Mouse (Mus musculus) spleen, adult 2 months (tissue): ENCODE results near the gene Olfr366. TPM values are rescaled to one million over a fixed set of nuclear protein-coding genes. Genes with fewer than 3 reads are reported as not detected.
"Not testable (repeated sequence)": the region's sequence is repeated elsewhere in the genome, so short reads cannot be mapped to it uniquely, and the experiment has no call there.

Experiments
- DNase-seq, 2 experiments: peaks; one replicate each; pipeline versions ENCODE4 v3.0.0 to v3.0.0-alpha.2; 2012 to 2021; ENCODE audit warnings: low spot score in 2 of 2, low read depth in 1 of 2
- H3K27ac ChIP-seq: fragments of 200-500 bp; 2 replicates; pipeline ENCODE4 v1.5.1; 2012; ENCODE audit warnings: low read length, inconsistent platforms; ENCODE audit not compliant: insufficient read depth
- H3K27me3 ChIP-seq: fragments of 200-500 bp; 2 replicates; pipeline ENCODE4 v1.6.1; 2012; ENCODE audit warnings: mild to moderate bottlenecking, moderate library complexity, low read length, inconsistent platforms; ENCODE audit not compliant: control insufficient read depth, insufficient read depth
- H3K36me3 ChIP-seq: fragments of 200-500 bp; 2 replicates; pipeline ENCODE4 v1.6.1; 2012; ENCODE audit warnings: mild to moderate bottlenecking, low read length, inconsistent platforms; ENCODE audit not compliant: control insufficient read depth, insufficient read depth
- H3K4me1 ChIP-seq: fragments of 200-500 bp; 2 replicates; pipeline ENCODE4 v1.6.1; 2011; ENCODE audit warnings: inconsistent platforms; ENCODE audit not compliant: control insufficient read depth, insufficient read depth, insufficient read length
- H3K4me3 ChIP-seq: fragments of 200-500 bp; 2 replicates; pipeline ENCODE4 v1.5.1; 2011; ENCODE audit warnings: mild to moderate bottlenecking, inconsistent platforms; ENCODE audit not compliant: insufficient read depth, insufficient read length; ENCODE audit errors: extremely low read depth
- CTCF ChIP-seq: fragments of 200-500 bp; IDR thresholded peaks from 2 replicates; pipeline ENCODE4 v1.5.1; 2011; ENCODE audit warnings: mild to moderate bottlenecking, inconsistent platforms; ENCODE audit not compliant: insufficient read depth, insufficient read length, insufficient replicate concordance; ENCODE audit errors: extremely low read depth
- POLR2A ChIP-seq: fragments of 200-500 bp; IDR thresholded peaks from 2 replicates; pipeline ENCODE4 v1.6.1; 2011; ENCODE audit warnings: low read depth, low read length, inconsistent platforms
- WGBS: fragments of 180-500 bp; shearing (Covaris S2); methylation state at CpG from one replicate; pipeline ENCODE4 v1.1.7; 2018; 5-methylcytosine and 5-hydroxymethylcytosine counted together
- polyA plus RNA-seq: library from polyadenylated mRNA; depleted of rRNA; stranded (reverse); fragments of >200 nt; gene quantifications from 2 replicates; pipeline ENCODE4 v1.2.3, GENCODE M21; 2012; rRNA removed

The Olfr366 gene
- polyA plus RNA-seq: not detected in 2 replicates

- no peak for DNase-seq
- no peaks in the 10 kb centered on the region for H3K4me1 ChIP-seq
- no peaks in the 10 kb centered on the region for H3K27me3 ChIP-seq
- H3K4me3 ChIP-seq: no peak within 1 kb of the TSS
- no peaks in the 10 kb centered on the region for H3K36me3 ChIP-seq
- TF ChIP-seq CTCF: no peak
- no peak for TF ChIP-seq POLR2A
- H3K27ac ChIP-seq: no peak within 1 kb of the TSS
These were observed at the start of gene Olfr366 for GRCm38 (mm10) chr2:37211274-37211673. TSS of gene Olfr366 (plus strand) at chr2:37211574.

GRCm38 (mm10) chr2:37187898-37188297 lies 23.5 kb upstream of the Olfr366 start, which contains the start of gene Olfr365:
TSS of gene Olfr365 (plus strand) at chr2:37188198.
- Histone ChIP-seq H3K4me3 (no peak within 1 kb of the TSS), H3K4me1 (no peaks in the 10 kb centered on the region), H3K36me3 (no peaks in the 10 kb centered on the region), H3K27me3 (no peaks in the 10 kb centered on the region), H3K27ac (no peak within 1 kb of the TSS)
- no peak for DNase-seq
- WGBS: 79% methylated on average over 3 of the region's 3 CpGs
- TF ChIP-seq CTCF: no peak

GRCm38 (mm10) chr2:37261781-37262180 lies 50.4 kb downstream of the Olfr366 start:
- H3K4me1 ChIP-seq, H3K4me3 ChIP-seq, H3K27ac ChIP-seq, H3K27me3 ChIP-seq, DNase-seq, H3K36me3 ChIP-seq: not testable (repeated sequence)
- 75% methylated on average over 7 of the region's 7 CpGs for WGBS

Other genes with a start within 250 kb of the Olfr366 start
- not detected in 2 replicates for gene Olfr357, start 217.7 kb upstream of the Olfr366 start, polyA plus RNA-seq
- not detected in 2 replicates for gene Olfr358, start 202.2 kb upstream of the Olfr366 start, polyA plus RNA-seq
- not detected in 2 replicates for gene Olfr360, start 145.8 kb upstream of the Olfr366 start, polyA plus RNA-seq
- gene Olfr361, start 122.3 kb upstream of the Olfr366 start, polyA plus RNA-seq: not detected in 2 replicates
- gene Olfr362, start 93.7 kb upstream of the Olfr366 start, polyA plus RNA-seq: not detected in 2 replicates
- gene Olfr364-ps1, start 72.3 kb upstream of the Olfr366 start, polyA plus RNA-seq: not detected in 2 replicates
- gene Olfr365, start 23.4 kb upstream of the Olfr366 start, polyA plus RNA-seq: not detected in 2 replicates
- gene Olfr368, start 114.9 kb downstream of the Olfr366 start, polyA plus RNA-seq: not detected in 2 replicates
- gene Pdcl, start 147.8 kb downstream of the Olfr366 start, polyA plus RNA-seq: 4.5 and 4.6 TPM in 2 replicates
- gene Rc3h2, start 211.3 kb downstream of the Olfr366 start, polyA plus RNA-seq: 4.4 and 4.7 TPM in 2 replicates
- gene Zbtb26, start 231.6 kb downstream of the Olfr366 start, polyA plus RNA-seq: 1.3 and 1.9 TPM in 2 replicates
- gene Zbtb6, start 231.6 kb downstream of the Olfr366 start, polyA plus RNA-seq: 1.4 and 1.5 TPM in 2 replicates
- 3.8 and 5.1 TPM in 2 replicates for gene Rabgap1, start 231.7 kb downstream of the Olfr366 start, polyA plus RNA-seq